Mouse (Mus musculus) left cerebral cortex, adult 9 months (tissue): ENCODE data around the gene Zmat5.

Experiments
- DNase-seq, 2 experiments: peaks; one replicate each; pipeline ENCODE4 v3.0.0; 2022; ENCODE audit warnings: low spot score in 2 of 2

Gene Zmat5

DNA sequence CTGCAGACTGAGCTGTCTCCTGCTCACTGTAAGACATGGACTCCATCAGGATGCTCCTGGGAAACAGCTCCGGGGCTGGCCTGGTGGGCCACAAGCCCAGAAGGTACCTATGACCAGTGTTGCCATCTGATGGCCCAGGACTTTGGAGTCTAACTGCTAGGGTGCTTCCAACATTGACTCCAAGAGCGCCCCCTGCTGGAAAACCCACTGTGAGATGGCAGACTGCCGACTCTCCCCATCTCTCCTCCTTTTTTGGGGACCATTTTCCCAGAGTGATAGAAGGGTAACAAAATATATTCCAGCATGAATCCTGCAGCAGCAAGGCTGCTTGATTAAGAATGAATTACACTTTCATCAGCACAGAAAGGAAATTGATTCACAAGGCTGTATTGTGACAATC is 68.4 kb downstream of the Zmat5 start:
- peak in 1 of 2 experiments; percentile 66 for DNase-seq

DNA sequence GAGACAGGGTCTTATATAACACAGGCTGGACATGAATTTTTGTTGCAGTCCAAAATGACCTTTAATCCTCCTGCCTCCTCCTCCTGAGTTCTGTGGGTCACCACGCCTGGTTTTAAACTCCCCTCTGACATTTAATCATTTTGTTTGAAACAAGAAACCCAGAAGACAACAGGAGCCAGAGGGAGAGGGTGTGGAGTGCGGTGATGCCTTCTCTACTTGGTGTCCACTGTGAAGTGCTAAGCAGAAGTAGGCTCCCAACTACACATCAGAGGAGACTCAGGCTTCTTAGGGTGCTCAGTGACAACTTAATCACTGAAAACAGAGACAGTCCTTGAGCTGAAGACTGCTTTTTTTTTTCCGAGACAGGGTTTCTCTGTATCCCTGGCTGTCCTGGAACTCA is 76.4 kb downstream of the Zmat5 start:
- DNase-seq = no peak

DNA sequence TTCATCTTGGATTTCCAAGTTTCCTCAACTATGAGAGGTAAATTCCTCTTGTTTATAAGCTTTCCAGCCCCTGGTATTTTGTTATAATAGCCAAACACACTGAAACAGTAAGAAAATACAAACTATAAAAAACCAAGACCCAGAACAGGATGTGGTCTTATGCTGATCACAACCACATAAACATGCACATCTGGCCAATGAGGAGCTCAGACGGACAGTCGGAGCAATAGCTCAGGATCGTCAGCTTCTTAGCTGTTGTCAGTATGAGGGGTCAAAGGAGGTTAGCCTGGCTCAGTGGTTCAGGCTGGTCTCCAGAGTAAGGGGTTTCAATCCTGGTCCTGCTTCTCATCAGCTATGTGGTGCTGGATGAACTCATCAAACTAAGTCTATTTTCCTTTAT is 78.6 kb downstream of the Zmat5 start:
- no peak for DNase-seq

DNA sequence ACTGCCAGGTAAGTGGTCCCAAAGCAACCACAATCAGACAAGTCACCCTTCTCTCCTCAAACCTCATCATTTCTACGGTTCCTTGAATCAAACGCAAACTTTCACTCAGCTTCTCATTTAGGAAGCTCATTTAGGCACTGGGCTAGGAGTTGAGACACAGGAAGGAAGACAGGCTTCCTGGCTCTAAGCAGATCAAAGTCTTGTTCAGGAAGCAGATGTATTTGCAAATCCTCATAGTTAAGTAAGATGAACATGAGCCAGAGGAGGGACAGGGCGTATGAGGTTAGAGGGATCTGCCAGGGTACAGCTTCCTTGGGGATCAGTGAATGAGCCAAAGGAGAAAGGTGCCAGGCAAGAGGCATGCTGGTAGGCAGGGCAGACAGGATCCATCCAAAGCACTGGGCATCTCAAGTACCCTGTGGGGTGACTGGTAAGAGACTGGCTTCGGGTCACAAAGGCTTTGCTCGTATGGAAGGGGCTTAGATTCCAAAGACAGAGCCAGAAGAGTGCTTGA is 80.2 kb downstream of the Zmat5 start:
- no peak for DNase-seq
